Mouse (Mus musculus) neutrophil, adult 5-6 weeks (primary cell): ENCODE measurements around the gene Morn1. TPM values are rescaled to one million over a fixed set of nuclear protein-coding genes. Genes with fewer than 3 reads are reported as not detected.

Experiments
- ATAC-seq: fragments of 151-379, 151-347 bp; 2 replicates; pipeline ENCODE4 v1.8.0; 2017; ENCODE audit warnings: mild to moderate bottlenecking, moderate TSS enrichment; ENCODE audit not compliant: insufficient number of reproducible peaks, poor library complexity, low FRiP score, severe bottlenecking; ENCODE audit errors: extremely low read depth
- total RNA-seq: library from RNA; stranded (forward); fragments of 200-1000 nt; gene quantifications from 2 replicates; pipeline ENCODE4 v1.2.3, GENCODE M21; 2017

Morn1 gene
- total RNA-seq, 1 experiment from 2014 or later, result 3.4 TPM

DNA sequence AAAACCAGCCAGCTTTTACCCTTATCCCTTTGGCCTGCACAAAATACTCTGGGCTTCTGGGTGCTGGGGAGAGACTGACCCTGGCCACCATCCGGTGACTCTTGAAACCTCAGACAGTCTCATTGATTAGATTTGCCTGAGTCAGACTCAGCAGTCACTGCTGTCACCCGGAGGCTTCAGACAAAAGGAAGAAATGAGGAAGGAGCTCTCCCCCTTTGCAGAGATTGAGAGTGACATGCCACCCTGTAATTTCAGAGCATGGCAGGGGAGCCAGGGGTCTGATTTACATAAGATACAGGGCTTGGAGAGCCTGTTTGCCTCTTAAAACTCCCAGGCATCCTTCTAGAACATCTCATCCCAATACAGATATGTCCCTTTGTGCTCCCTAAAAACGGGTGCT lies 46.8 kb downstream of the Morn1 start:
- ATAC-seq, result no peak

DNA sequence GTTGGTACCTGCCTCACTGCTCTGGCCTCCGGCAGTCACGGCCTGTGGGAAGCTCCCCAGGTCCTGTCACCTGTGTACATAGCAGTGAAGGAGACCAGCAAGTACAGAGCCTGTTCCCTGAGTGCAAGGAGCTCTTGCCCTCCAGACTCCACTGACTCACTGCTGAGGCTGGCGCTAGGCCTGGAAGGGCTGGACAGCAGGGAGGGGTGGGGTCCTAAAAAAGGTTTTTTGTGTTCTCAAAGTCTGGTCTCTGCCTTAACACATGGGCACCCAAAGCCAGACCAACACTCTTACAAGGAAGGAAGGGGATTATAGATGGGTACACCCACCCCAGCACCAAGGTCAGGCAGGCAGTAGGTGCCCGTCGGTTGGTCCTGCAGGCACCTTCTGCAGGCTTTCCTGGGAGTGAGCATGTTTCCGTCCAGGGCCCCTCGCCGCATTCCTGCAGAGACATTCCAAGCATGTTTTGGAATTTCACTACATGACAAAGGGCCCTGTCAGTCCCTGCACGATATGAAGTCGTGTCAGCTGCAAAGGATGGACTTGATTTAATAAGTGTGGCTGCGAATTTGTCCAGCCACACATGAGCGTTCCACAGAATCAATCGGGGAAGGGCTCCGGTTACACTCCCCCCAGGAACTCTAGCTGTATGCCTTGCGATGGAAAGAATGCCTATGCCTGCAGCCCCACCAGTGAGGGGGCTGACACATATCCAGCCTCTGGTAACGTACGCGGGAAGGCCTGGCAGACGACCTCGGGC lies 47.5 kb downstream of the Morn1 start:
- ATAC-seq, result no peak

DNA sequence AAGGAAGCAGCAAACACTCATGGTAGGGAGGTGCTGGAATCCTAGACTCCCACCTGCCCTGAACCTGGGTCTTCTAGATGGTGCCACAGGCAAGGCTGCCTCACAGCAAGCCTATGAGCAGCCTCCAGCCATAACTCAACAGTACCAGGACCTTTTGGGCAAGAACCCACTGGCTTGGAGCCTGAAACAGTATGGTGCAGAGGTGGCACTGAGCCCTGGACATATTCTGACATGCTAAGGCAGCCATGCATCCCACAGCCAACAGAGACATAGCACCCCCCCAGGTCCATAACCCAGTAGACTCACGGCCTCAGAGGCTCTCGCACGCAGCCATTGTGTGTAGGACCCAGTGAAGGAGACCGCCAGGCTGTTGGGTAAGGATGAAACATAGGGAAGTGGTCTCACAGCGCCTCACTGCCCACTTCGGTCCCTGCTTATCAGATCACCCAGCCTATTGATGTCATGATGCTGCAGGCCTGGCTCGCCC lies 48.4 kb downstream of the Morn1 start:
- no peak for ATAC-seq

DNA sequence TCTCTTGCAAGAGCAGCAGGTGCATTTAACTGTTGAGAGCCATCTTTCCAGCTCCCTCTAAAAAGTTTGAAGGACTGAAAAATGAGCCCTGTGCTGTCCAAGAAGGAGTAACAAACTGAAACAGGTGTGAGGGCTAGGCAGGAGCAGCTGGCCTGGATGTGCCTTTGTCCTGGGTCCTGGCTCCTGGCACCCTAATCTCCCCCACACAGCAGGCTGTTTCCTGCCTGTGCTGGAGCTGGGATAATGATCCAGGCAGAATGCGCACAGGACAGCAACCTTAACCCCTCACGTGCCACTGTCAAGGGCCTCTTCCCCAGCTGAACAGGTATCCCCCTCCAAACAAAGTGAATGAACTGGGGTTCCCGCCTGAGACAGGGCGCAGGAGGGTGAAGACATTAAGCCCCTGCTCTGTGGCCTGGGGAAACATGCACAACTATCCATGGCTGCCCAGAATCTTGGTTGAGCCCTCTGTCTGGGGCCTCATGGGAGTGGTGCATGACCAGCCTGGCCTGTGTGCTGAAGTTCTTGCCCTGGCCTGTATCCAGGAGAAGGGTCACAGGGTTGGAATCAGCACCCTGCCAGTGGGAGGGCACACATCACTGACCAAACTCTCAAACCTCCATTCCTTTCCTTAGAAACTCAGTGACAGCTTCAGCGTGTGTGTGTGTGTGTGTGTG lies 49.7 kb downstream of the Morn1 start:
- no peak for ATAC-seq

DNA sequence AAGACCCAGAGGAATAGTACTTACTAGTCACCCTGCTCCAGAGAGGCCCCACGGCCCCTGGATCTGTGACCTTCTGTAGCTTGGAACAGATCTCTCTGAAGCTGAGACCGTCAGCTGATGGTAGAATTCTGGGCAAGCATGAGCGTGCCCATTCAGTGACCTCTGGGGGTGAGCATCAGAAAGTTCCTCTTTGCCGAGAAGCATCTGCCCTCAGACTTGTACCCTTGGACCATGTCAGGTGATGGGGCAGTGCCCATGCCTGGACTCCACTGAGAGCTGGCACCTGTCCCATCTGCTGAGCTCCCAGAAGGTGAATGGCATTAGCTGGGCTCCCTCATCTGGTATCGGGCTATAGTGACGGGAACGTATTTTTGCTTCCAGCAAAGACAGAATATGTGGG lies 51.5 kb downstream of the Morn1 start:
- ATAC-seq, result no peak

DNA sequence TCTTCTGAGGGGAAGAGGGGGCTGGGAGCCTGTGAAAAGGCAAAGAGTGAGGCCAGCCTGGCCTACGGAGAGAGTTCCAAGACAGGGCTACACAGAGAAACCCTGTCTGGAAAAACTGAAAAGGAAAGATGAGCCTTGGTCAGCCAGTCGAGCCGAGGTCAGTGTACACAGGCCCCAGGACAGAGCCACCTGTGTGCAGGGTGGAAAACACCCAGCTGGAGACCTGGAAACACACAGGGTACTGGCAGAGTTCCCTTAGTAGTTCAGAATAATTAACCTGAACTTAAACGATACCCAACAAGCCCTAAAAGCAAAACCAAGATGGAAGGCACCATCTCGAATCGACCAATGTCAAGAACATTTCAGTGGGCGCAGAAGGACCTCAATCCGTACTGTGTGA lies 52.1 kb downstream of the Morn1 start:
- no peak for ATAC-seq

DNA sequence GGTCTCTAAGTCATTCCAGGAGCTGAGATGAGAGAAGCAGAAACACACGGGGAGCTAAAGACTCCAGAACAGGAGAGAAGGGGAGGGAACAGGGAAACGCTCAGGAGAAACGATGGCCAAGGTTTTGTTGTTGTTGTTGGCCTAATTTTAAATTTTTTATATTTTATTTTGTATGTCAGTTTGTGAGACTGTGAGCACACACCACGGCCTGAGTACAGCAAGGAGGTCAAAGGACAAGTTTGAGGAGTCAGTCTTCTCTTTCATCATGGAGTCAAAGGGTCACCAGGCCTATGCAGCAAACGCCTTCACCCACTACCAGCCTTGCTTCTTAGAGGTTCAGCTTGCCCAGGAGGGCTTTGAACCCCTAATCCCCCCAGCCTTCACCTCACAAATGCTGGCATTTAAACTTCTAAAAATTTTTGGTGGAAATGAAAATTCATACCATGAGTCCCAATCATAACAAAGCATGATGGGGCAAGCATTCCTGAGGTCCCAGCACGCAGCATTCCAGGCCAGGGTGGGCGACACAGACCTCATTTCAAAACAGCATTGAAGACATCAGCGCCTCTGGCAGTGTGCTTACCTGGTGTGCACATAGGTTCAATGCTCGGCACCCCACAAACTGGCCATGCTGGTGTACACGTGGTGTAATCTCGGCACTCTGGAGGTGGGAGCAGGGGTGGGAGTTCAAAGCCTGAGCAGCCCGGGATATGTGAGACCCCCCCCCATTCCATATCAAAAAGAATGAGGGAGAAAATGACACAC lies 53.1 kb downstream of the Morn1 start:
- ATAC-seq, result no peak

DNA sequence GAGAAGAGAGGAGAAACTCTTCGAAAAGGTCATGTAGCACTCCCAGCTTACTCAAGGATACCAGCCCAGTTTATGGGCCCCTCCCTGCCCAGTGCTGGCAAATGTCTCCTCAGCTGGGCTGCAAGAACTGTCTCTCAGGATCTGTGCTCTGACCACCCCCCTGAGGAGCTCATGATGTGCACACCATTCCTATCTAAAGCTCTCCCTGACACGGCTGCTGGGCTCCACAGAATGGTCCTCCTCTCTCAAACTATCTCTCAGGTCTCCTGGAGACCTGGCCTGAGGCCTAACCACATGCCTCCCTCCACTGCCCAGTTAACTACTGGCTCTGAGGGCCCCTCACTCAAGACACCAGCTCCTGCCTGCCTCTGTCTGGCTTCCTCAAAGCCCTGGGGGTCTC lies 53.8 kb downstream of the Morn1 start:
- no peak for ATAC-seq

DNA sequence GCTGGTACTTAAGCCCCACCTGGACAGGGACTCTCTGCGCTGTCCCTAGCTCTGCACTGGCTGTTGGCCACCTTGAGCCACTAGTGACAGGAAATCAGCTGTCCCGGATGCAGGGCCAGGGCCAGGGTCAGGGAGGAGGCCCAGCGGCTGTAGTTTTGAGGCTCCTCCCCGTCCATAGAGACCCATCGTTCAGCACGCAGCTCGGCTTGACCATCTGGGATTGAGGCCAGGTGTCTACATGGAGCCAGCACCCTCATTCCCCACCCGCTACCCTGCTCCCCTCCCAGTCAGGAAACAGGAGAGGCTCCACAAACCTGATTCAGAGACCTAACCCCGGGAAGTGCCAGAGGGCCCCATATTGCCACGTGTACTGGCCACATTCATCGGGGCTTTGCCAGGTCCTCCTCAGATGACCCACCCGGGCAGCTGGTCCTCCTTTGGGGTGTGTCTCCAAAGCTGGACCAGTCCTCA lies 54.5 kb downstream of the Morn1 start:
- ATAC-seq, result no peak

DNA sequence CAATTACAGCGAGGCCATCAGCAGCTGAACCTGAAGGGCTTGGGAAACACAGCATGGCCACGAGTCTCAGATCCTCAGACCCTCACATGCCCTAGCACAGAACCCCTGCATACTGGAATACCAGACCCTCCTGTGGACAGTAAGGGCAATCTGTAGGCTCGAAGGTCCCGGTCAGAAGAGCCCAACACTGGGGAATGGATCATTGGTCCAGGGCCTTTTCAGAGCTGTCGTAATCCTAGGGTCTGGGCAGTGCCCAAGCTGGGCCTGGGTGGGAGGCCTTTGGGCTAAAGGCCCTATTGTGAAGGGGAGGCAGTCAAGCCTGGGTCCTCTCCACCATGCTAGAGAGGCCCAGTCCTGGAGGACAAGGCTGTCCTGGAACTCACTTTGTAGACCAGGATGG lies 56.5 kb downstream of the Morn1 start:
- no peak for ATAC-seq

DNA sequence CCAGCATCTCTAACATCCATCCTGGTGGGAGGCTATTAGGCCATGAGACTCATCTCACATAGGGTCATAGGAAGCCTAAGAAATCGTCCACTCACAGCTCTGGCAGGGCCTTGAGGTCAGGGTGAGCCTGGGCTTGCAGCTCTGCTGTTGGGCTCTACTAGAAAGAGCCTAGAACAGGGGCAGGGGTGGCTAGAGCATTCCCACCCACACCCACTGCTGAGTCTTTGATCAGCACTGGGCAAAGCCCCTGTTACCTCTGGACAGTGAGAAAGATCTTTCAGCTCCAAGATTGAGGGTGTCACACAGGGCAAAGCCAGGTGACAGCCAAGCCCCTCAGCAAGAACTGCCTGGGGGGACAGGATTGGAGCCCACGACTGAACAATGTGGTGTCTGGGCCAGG lies 57.0 kb downstream of the Morn1 start:
- no peak for ATAC-seq

DNA sequence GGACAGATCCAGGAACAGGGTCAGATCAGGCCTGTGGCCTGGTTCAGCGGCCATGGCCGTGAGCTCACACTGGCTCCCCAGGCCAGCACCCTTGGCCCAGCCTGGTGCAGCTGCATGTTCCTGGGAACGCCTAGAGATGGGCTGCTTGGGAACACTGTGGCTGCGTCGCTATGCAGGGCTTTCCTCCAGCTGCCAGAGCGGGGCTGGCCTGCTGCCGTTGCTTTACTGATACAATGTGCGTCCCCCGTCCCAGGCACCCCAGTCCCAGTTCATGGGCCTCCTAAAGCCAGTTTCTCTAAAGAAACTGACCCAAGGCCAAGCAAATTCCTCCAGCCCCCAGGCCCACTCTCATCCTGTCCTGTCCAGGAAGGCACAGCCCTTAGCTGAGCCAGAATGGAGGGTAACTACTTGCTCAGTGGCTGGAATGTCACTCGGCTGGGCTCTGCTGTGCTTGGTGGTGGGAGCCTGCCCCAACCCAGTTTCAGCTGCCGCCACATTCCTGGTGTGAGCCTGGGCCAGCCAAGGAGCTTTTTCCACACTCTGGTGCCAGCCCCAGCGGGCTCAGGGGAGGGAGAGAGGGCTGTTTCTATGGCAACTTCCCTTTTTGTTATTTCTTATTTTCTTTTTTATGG lies 57.6 kb downstream of the Morn1 start:
- ATAC-seq, result no peak

DNA sequence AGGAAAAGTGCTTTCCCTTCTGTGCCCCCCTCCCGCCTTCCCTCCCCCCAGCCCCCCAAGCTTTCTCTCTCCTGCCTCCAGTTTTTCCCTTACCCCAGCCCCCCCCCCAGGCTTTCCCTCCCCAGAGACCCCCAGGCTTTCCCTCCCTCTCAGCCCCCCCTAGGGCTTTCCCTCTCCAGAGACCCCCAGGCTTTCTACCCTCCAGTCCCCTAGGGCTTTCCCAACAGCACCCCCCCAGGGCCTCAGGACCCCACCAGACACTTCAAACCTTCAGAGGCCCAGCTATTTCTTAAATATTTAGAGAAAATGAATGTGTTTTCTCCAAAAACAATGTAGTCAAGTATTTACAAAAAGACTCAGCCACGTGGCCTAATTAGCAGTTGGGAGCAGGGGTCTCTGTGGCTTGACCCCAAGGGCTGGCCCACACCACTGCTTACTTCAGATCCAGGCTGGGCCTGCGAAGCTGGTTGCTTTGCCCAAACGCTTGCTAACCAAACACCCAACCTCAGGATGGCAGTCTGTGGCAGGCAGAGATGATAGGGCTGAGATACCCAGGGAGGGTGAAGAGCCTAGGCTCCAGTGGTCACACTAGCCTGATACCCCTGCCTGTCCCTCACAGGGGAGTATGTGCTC lies 58.3 kb downstream of the Morn1 start:
- no peak for ATAC-seq

DNA sequence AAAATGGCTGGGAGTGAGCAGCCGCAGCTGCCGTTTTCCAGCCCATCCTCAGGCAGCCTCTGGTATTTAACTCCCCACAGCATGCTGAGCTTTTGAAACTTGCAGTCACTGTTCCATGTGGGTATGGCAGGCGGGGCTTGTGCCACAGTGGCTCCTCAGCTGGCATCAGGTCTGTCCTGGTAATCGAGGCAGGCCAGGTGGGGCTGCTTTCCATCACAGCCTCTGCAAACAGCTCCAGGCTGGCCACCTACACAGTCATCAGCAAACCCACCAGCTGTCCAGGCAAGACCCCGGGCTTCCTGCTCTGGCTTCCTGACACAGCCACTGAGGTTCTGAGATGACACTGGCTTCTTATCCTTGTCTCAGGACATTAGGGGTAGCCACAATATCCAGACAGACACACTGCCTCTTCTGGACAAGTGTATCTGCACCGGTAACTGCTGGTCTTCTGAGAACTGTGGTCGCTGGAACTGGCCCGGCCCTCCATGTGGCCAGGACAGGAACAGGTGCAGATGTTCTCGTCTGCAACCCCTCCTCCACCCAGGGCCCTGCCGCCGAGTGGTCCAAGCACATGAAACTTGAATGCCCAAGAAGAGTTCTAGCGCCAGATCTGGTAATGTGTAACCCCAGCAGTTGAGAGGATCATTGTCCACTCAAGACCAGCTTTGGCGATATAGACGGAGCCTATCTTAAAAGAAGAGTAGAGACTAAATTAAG lies 59.9 kb downstream of the Morn1 start:
- no peak for ATAC-seq

DNA sequence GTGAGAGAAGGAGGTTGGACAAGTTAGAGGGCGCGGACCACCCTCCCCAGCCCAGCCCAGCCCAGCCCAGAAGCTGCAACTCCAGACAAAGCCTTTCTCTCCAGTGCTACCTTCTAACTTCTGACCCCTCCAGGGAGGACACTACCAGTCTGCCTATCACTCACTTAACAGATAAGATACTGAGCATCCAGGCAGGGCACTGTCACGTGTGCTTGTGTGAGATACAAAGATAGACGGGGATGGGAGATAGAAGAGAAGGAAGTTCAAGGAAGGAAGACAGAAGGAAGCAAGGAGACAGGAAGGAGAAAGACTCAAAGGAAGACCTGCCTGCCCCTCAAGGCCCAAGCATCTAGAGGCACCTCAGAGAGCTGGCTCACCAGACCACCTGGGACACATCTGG lies 62.1 kb downstream of the Morn1 start:
- no peak for ATAC-seq

DNA sequence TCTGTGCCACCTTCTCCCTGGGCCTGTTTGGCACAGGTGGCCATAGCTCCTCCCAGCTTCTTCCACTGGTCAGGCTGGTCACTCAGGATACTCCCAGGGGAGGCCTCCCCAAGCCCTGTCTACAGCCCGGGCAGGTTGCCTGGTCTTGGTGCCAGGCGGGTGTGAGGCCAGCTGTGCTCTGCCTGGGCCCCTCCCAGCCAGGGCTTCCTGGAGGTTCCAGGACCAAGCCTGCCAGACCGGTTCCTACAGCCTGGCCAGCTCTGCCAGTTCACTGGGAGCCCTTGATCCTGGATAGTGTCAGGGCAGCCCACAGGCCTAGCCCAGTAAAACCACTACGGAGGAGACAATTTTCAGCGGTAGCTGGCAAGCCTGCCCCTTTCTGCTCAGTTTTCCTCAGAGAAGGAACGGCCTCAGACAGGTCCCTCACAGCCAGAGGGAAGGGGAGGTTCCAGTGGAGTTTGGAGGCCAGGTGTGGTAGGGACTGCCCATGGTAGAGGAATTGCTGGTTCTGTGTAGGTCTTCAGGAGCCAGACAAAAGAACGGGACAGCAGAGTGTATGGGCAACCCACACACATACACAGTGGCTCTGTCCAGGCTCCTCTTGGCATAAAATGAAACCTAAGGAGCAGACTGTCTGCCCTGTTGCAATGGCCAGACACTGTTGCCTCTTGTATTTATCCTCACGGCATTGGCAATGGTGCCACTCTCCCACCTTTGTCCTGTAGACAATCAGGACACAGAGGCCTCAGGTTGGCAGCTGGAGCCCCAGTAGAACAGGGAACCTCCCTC lies 62.7 kb downstream of the Morn1 start:
- no peak for ATAC-seq

DNA sequence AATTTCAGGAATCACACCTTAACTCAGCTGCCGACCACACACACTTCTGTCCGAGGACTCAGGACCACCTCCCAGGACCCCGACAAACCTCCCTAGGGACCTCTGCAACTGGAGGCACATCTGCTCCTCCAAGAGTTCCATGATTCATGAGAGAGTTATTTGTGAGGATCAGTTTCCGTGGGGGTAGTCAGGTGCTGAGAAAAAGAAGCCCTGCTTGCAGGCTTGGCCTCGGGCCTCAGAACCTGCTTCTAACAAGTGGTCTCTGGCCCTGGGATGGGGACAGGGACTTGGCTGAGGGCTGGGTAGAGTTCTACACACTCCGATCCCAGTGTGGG lies 63.5 kb downstream of the Morn1 start:
- no peak for ATAC-seq
